Mouse (Mus musculus): ENCODE measurements at regions not wholly inside any gene's neighbourhood (a gene's known extent, or its start where the extent isn't known, plus 50 kb on each side); places are given as distances from the start of the nearest gene placed in this dataset.

DNA sequence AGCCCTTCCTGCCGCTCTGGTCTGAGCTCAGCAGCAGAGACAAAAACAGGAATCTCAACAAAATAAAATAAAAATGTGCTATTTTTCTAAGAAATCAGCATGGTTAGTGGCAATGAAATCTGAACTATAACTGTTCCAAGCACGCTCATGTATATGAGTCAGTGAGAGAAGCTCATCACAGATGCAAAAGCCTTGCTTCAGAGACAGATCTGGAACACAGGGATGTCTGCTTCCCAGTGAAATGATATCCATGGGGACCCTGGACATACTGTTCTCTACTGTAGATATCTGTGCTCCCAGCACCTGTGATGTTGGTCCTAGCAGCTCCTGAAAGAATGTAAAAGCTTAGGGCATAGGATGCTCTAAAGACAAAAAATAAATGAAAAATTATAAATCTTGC is 321.2 kb upstream of the BB014433 start:
- TF ChIP-seq CTCF (IDR thresholded peaks at IDR 0.05; ENCODE audit: insufficient read depth, low read length) (no peak), POLR2A (IDR thresholded peaks at IDR 0.05; ENCODE audit: borderline replicate concordance, extremely low read depth, low read depth, low read length) (no peak)
